Mouse (Mus musculus) Muller cell, postnatal 12 days (primary cell): ENCODE measurements around the gene Fam168b.

Source experiments
- DNase-seq: peaks from one replicate; pipeline ENCODE4 v3.0.0-alpha.2; 2015; ENCODE audit errors: inconsistent ontology term

Gene Fam168b

DNA sequence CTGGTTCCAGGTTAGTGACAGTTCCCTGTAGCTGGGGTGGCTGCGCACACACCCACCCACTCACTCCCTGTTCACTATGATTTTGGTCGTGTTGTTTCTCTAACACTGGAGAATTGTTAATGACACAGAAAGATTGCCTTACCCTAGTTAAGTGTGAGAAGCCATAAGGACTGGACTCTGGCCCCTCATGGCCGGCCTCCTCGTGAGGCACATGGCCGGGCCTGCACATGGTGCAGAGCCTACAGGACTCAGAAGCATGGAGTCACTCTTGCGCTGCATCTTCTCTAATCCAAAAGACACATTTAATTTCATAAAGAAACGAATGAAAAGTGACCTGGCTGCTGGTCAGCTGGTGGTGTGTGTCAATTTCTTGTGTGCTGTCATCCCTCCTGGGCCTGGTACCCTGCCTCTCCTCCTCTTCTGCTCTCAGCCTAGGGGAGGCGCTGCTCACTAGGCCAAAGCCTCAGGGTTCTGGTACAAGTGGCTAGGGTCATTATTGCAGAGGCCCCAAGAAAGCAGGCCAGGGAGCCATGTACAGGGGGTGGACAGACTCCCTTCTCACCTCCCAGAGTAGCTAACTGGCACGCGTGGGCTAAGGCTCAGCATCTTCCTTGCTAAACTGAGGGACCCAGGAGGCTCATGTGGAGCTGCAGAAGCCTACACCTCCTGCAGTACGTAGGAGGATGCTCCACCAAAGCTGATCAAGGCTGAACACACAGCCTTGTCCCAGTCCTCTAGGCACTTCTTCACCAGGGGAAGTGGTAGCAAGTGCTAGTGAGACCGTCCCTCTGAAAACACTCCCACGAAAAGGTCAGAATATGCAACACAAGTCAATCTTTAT lies 30.2 kb downstream of the Fam168b start:
- no peak for DNase-seq

DNA sequence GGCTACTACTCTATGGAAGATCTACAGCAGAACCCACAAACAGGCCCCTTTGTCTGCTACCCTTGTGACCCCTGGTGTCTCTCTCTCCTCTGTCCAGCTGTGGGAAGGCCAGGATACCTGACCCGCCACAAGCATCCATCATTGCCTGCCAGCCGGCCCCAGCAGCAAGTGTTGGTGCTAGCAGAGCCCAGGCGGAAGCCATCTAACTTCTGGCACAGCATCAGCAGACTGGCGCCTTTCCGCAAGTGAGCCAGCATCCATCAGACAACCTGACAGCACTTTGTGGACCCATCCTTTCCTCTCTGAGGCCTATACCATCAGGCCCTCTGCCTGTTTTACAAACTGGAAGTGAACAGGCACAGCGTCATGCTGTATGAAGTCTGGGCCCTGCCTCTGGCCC lies 31.3 kb downstream of the Fam168b start:
- no peak for DNase-seq

DNA sequence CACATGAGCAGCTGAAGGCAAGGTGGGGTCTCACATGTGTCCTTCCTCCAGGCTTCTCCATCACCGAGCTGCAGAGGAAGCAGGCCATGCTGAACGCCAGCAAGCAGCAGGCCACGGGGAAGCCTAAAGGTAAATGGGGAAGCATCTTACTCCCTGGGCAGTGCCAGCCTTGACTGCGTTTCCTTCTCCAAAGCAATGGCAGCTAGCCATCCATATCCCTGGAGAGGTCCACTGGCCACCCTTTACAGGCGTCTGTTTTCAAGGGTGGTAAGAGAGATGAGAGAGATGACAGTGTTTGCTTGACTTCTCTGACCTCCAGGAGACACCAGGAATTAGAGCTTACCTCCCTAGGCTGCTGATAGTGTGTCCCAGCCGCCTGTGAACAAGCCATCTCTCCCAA lies 31.8 kb downstream of the Fam168b start:
- no peak for DNase-seq

DNA sequence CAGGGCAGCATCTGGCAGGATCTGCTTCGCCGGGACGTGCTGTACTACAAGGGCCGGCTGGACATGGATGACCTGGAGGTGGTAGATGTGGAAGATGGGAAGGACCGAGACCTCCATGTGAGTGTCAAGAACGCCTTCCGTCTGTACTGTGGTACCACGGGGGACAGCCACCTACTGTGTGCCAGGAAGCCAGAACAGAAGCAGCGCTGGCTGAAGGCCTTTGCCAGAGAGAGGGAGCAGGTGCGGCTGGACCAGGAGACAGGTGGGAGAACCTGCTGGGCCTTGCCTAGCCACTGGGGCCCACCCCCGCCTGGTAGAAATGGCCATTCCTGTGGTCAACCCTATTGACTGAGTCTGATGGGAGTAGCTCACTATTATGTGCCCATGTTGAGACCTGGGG lies 32.6 kb downstream of the Fam168b start:
- DNase-seq: no peak

DNA sequence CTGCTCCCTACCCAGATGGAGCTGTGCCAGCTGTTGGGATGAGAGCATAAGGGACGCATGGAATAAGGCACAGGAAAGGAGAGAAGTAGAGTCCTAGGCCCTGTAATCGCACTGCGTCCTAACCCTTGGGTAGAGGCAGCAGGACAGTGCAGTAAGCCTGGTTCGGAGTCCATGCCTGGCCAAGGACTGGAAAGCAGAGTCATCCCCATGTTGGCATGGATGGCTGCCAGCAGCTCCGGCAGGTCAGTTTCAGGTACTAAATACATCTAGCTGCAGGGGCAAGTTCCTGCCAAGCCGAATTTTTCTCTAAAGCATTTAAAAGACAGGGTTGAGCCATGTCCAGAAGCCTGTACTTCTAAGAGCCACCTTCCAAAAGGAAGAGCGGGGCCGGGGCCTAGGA lies 34.4 kb downstream of the Fam168b start:
- DNase-seq: no peak

DNA sequence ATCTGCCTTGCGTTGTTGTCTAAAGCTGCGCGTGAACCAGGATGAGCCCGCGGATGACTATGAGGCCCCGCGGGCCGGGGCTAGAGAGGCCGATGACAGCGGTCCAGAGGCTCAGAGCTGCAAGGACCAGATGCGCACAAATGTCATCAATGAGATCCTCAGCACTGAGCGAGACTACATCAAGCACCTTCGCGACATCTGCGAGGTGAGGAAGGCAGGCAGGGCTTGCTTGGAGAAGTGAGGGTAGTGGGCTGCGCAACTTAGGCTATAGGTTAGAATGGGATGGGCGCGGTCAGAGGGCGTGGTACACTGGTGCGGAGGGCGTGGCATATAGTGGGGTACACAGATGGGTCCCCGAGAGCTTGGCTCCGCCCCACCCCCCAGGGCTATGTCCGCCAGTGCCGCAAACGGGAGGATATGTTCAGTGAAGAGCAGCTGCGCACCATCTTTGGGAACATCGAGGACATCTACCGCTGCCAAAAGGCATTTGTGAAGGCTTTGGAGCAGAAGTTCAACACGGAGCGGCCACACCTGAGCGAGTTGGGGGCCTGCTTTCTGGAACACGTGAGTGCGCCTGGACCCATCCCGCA lies 36.8 kb downstream of the Fam168b start:
- DNase-seq: no peak

DNA sequence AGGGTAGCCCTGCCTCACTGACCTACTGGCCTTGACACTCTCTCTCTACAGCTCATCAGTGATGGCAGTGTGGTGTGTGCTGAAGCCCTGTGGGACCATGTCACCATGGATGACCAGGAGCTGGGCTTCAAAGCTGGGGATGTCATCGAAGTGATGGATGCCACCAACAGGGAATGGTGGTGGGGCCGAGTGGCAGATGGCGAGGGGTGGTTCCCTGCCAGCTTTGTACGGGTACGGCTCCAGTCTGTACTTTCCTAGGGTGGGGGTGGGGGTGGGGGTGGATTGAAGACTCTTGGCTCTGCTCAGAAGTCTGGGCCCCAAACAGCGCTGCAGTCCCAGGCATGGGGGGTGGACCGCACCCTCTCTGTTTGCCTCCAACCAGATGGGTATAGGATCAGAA lies 38.0 kb downstream of the Fam168b start:
- DNase-seq: no peak

DNA sequence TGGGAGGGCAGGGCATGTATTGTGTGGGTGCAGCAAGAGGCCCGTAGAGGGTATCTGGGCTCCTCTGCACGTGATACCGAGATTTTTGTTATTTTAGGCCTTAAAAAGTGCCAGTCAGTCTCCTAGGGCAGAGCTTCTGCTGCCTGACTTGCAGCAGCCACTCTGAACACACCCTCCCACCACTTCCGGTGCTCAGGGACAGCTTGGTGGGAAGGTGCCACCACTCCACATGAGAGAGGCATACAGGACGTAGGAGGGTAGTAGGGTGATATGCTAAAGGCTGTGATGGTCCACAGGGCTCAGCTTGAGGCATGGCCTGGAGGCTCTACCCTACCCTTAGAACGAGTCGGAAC lies 40.6 kb downstream of the Fam168b start:
- no peak for DNase-seq

GRCm38 (mm10) chr1:34801616-34802289 lies 41.1 kb downstream of the Fam168b start:
- peak; percentile 68 for DNase-seq

DNA sequence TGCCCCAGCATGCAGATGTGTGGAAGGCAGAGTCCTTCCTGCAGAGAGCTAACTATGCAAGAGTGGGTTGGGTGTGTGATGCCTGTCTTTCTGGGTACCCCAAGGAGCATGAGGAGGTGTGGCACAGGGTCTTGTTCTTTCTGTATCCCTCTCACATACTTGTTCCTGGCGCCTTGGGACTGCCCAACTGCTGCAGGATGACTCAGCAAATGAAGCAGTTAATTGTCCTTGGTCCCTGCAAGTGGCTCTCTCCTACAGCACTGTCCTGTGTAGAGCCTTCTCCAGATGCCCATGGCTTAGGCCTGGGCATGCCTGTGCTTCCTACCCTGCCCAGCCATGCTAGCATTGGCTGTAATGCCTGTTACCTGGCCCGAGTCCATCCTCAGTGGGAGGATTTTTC lies 43.7 kb downstream of the Fam168b start:
- no peak for DNase-seq

DNA sequence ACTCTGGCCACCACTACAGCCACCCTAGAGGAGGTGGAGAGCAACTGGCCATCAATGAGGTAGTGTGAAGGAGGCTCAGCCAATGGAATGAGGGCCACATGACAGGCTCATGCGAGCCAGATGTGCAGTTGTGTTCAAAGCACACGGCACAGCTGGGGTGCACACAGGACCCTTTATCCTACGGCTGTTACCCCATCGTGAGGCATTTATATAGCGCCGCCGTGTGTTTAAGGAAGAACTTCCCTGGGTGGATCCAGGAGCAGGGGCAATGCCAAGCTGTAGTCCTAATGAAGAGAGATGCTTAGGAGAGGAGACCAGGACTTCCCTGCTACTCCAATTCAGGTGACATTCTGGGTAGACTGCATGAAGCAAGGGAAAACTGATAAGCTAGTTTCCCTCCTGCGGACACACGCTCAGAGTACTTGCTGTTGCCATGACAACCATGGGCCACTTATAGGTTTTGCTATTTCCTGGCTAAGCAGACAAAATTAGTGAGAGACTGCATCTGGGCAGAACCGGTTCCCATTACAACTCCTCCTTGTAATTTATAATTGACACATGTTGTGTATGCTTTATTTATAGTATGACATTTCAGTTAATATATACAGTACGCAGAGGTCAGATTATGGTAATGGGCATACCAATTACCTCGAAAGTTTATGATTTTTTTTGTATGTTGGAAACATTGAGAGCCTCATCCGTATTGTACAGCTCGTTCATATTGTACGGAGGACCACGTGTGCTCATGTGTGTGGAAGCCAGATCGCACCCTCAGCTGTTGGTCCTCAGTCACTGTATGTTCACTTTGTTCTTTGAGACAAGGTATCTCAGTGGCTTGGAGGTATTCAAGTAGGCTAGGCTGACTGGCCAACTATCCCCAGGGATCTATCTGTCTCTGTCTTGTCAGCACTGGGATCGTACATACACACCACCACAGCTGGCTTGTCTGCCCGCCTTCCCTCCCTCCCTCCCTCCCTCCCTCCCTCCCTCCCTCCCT lies 49.3 kb downstream of the Fam168b start:
- DNase-seq: no peak

DNA sequence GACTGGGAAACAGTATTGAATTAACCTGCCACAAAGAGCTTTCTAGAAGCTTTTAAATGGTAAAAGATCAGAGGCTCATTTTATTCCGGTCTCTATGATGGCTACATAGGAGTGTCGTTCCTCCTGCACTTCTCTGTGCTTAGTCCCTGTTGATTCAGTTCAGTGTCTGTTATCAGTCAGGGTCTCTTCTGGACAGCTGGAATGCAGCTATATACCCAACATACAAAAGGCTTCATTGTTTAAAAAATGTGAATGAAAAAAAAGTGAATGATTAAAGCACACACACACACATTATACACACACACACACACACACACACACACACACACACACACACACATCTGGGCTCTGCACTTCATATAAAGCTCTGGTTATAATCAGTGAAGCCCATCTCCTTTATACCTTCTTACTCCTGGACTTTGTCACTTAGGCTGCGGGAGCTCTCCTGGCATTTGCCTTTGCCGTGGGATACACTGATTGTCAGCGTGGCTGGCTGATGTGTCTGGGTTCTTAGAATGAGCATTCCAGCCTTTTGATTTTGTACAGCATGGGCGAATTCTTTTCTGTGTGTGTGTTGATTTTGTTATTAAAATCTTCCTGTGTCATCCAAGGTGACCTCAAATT lies 59.2 kb downstream of the Fam168b start:
- peak; percentile 12 for DNase-seq

GRCm38 (mm10) chr1:34775870-34776269 lies 67.0 kb downstream of the Fam168b start:
- no peak for DNase-seq

DNA sequence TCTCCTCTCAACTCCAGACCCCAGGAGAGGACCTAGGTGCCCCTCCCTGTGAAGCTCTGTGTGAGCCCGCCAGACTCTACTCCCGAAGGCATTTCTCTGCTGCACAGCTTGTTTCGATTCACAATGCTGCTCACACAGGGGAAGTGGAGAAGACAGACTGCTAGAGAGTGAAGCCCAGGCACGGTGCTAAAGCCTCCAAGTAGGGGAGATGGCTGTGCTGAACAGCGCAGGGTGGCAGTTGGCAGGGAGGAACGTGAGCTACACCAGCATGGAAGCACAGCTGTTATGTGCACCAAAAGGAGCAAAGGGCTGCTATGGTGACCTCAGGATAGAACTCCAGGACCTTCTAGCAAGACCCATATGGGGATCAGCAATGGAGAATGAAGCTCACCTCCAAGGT lies 74.0 kb downstream of the Fam168b start:
- DNase-seq: no peak

- no peak for DNase-seq
Observed at GRCm38 (mm10) chr1:34767851-34768250, 75.0 kb downstream of the Fam168b start.

DNA sequence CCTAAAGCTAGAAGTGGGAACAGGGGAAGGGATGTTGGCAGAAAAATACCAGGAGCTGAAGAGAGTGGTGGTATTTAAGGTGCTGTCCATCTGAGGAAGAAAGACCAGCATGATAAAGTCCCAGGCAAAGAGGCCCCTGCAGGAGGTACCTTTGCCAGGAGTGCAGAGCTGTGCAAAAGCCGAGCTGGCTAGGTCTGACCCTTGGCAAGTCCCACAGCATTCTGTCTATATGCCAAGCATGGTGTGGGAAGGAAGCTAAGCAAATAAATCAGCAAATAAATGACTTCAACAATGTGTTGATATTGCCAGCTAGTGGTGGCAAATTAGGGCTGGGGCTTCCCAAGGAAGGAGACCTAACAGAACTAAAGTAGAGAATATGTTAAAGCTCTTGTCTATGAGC lies 76.0 kb downstream of the Fam168b start:
- DNase-seq: no peak
